Mouse (Mus musculus) heart, postnatal 0 days (tissue): ENCODE measurements around the gene Ccdc62.

Experiments
- CTCF ChIP-seq: IDR thresholded peaks from 2 replicates; pipeline ENCODE4 v1.5.1; 2016; ENCODE audit warnings: antibody characterized with exemption, control low read depth, low read depth
- EP300 ChIP-seq: IDR thresholded peaks from 2 replicates; pipeline ENCODE4 v1.6.1; 2016; ENCODE audit warnings: antibody characterized with exemption, low read depth

DNA sequence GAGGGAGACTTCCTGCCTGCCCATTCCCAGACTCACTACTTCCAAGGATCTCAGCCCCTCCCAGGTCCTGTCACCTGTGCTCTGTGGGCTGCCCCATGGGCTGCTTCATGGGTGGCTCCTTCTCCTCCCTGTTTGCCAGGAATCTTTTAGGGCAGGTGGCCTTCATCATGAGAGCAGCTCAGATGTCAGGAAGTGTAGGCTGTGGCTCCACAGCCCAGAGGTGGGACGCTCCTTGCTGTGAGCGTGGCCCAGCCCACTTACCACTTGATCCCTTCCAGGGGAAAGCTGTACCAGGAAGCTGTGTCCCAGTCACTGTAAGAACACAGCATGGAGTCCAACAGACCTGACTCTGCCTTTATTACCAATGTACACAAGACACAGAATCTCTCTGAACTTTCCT lies 56.4 kb downstream of the Ccdc62 start:
- TF ChIP-seq EP300, result no peak
- no peak for TF ChIP-seq CTCF
